Mouse (Mus musculus): ENCODE data around the gene Rrm1. TPM values are rescaled to one million over a fixed set of nuclear protein-coding genes. Genes with fewer than 3 reads are reported as not detected.
"Not testable (repeated sequence)": the region's sequence is repeated elsewhere in the genome, so short reads cannot be mapped to it uniquely, and the experiment has no call there.

Rrm1 gene
- total RNA-seq, 4 experiments from 2014 or later, result 16.9 to 19.9 (median 17.9) TPM

- DNase-seq (ENCODE audit: low spot score in 2 of 2), result no peak
These were observed 35.9 kb downstream of the Rrm1 start for GRCm38 (mm10) chr7:102477377-102477776.

GRCm38 (mm10) chr7:102478425-102478824, 36.9 kb downstream of the Rrm1 start:
- no peak for DNase-seq (ENCODE audit: low spot score in 2 of 2)

- no peak for DNase-seq (ENCODE audit: low spot score in 2 of 2)
These were observed 37.4 kb downstream of the Rrm1 start for GRCm38 (mm10) chr7:102478926-102479325.

GRCm38 (mm10) chr7:102479368-102480078, 38.0 kb downstream of the Rrm1 start:
- DNase-seq (ENCODE audit: low spot score in 2 of 2), result no peak

- DNase-seq (ENCODE audit: low spot score in 2 of 2), result no peak
These were observed 39.3 kb downstream of the Rrm1 start for GRCm38 (mm10) chr7:102480821-102481220.

- DNase-seq (ENCODE audit: low spot score in 2 of 2), result no peak
These were observed 40.1 kb downstream of the Rrm1 start, which contains the start of gene Olfr543 for GRCm38 (mm10) chr7:102481579-102481978. Gene Olfr543, minus strand, starts transcription at chr7:102481679.

- no peak for DNase-seq (ENCODE audit: low spot score in 2 of 2)
These were observed 42.2 kb downstream of the Rrm1 start for GRCm38 (mm10) chr7:102483665-102484064.

GRCm38 (mm10) chr7:102484766-102485165, 43.3 kb downstream of the Rrm1 start:
- DNase-seq (ENCODE audit: low spot score in 2 of 2), result not testable (repeated sequence)

- DNase-seq (ENCODE audit: low spot score in 2 of 2), result no peak
These were observed 44.6 kb downstream of the Rrm1 start for GRCm38 (mm10) chr7:102486105-102486504.

GRCm38 (mm10) chr7:102488161-102488560, 46.7 kb downstream of the Rrm1 start, which contains the start of gene Olfr544:
Gene Olfr544, minus strand, starts transcription at chr7:102488313.
- DNase-seq (ENCODE audit: low spot score in 2 of 2), result no peak

GRCm38 (mm10) chr7:102494416-102494815, 52.9 kb downstream of the Rrm1 start:
- DNase-seq (ENCODE audit: low spot score in 2 of 2), result not testable (repeated sequence)

- no peak for DNase-seq (ENCODE audit: low spot score in 2 of 2)
These were observed 58.0 kb downstream of the Rrm1 start, which contains the start of gene Olfr545 for GRCm38 (mm10) chr7:102499473-102499872. Gene Olfr545, minus strand, starts transcription at chr7:102499573.

GRCm38 (mm10) chr7:102501986-102502385, 60.5 kb downstream of the Rrm1 start:
- DNase-seq (ENCODE audit: low spot score in 2 of 2), result no peak

- DNase-seq (ENCODE audit: low spot score in 2 of 2), result peak; percentile 47 to 49
These were observed 65.4 kb downstream of the Rrm1 start for GRCm38 (mm10) chr7:102506848-102507247.

GRCm38 (mm10) chr7:102508066-102508465, 66.6 kb downstream of the Rrm1 start:
- DNase-seq (ENCODE audit: low spot score in 2 of 2), result no peak

GRCm38 (mm10) chr7:102508666-102509065, 67.2 kb downstream of the Rrm1 start:
- no peak for DNase-seq (ENCODE audit: low spot score in 2 of 2)

GRCm38 (mm10) chr7:102509726-102510125, 68.2 kb downstream of the Rrm1 start:
- no peak for DNase-seq (ENCODE audit: low spot score in 2 of 2)

- no peak for DNase-seq (ENCODE audit: low spot score in 2 of 2)
These were observed 70.4 kb downstream of the Rrm1 start for GRCm38 (mm10) chr7:102511927-102512326.

- peak; percentile 63 to 65 for DNase-seq (ENCODE audit: low spot score in 2 of 2)
These were observed 71.4 kb downstream of the Rrm1 start for GRCm38 (mm10) chr7:102512814-102513435.

GRCm38 (mm10) chr7:102514144-102514543, 72.6 kb downstream of the Rrm1 start:
- DNase-seq (ENCODE audit: low spot score in 2 of 2), result no peak

GRCm38 (mm10) chr7:102516261-102517050, 75.0 kb downstream of the Rrm1 start:
- no peak for DNase-seq (ENCODE audit: low spot score in 2 of 2)

- DNase-seq (ENCODE audit: low spot score in 2 of 2), result no peak
These were observed 75.5 kb downstream of the Rrm1 start for GRCm38 (mm10) chr7:102517051-102517335.
